Comparison of ENCODE assay signal across 8 mouse cellular contexts in the genomic region with DNA sequence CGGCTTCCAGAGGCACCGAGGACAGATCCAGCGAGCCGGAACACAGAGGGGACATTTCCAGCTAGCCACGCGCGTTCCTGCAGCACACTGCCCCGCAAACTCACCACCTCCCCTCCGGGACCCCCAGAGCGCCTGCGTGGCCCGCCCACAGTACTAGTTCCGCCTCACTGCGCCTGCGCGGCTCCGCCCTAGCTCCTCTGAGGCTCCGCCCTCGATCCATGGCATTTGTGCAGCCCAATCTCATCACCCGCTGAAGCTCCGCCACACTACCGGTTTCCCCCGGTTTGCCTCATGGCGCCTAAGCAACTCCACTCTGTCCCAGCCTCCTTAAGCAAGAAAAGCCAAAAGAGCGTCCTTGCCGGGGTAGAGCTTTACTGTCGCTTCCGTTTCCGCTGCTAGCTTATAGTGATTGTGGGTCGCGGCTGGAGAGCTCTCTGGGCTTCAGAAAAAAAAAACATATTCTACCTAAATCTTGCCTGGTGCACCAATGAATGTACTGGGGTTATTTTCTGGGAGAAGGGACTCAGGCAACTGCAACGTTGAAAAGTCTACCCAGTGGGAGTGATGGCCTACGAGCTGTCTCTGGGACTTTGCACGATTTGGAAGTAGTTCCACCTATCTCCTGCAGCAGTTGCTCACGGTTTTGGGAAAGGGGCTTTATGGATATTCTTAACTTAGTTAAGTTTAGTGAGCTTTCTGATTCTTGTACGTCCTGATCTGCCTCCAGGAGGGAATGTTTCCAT. TPM values are rescaled to one million over a fixed set of nuclear protein-coding genes. Genes with fewer than 3 reads are reported as not detected.
A peak's percentile ranks its signal among the peaks of the same experiment; 100 is the strongest.
DNase-seq lines count a peak whose midpoint lies in the region; ATAC-seq lines count a peak whose summit lies in the region.

A gene (minus strand): TSS at position 163 of the 743 bp plus-strand sequence.

- peak; percentile 98 for DNase-seq in T-cell, adult 2 months (ENCODE audit: low spot score)
- peak; percentile 99 to 100 for DNase-seq in cerebellum, postnatal 36 days
- peak; percentile 99 for DNase-seq in gastrocnemius, adult 18-20 months (ENCODE audit: low spot score)
- peak; percentile 99 for DNase-seq in left cerebral cortex, adult 18-20 months (ENCODE audit: low spot score in 2 of 2)
- DNase-seq in right cerebral cortex, adult 18-20 months, result peak; percentile 99
- DNase-seq in urinary bladder, postnatal 10 days (ENCODE audit: low spot score), result peak; percentile 94

- peak; percentile 97 for ATAC-seq in hindbrain, embryonic 16.5 days

- H3K4me1 ChIP-seq in hindbrain, embryonic 16.5 days (ENCODE audit: control insufficient read depth, insufficient read depth, low read depth, low read length), result peaks cover 12% of the 10 kb centered on the region

- no peaks in the 10 kb centered on the region for H3K36me3 ChIP-seq in hindbrain, embryonic 16.5 days (ENCODE audit: control insufficient read depth, insufficient read depth, low read length)
- no peaks in the 10 kb centered on the region for H3K36me3 ChIP-seq in macrophage (ENCODE audit: inconsistent target)

- 2% methylated on average over 35 of the region's 36 CpGs for WGBS in hindbrain, embryonic 16.5 days
- 2% methylated on average over 31 of the region's 36 CpGs for WGBS in macrophage (ENCODE audit: missing documents)

- no peaks in the 10 kb centered on the region for H3K27me3 ChIP-seq in hindbrain, embryonic 16.5 days (replicated peaks; ENCODE audit: control insufficient read depth, insufficient read depth, low read length)

- H3K9ac ChIP-seq in hindbrain, embryonic 16.5 days (ENCODE audit: low read depth, low read length), result peak within 1 kb of the TSS; percentile 93

- H3K9me3 ChIP-seq in hindbrain, embryonic 16.5 days (ENCODE audit: control insufficient read depth, low read length), result no peaks in the 10 kb centered on the region

- peak within 1 kb of the TSS; percentile 72 for H3K4me2 ChIP-seq in hindbrain, embryonic 16.5 days (ENCODE audit: low read length)

- no peaks in the 10 kb centered on the region for H3K79me2 ChIP-seq in macrophage (ENCODE audit: inconsistent target)

- H3K4me3 ChIP-seq in hindbrain, embryonic 16.5 days (ENCODE audit: low read length), result peak within 1 kb of the TSS; percentile 82
- H3K4me3 ChIP-seq in macrophage (ENCODE audit: inconsistent target), result peak within 1 kb of the TSS; percentile 73

- H3K27ac ChIP-seq in hindbrain, embryonic 16.5 days (ENCODE audit: low read depth, low read length), result peak within 1 kb of the TSS; percentile 94
- peak within 1 kb of the TSS; percentile 65 for H3K27ac ChIP-seq in macrophage

RNA-seq across cellular contexts. Expression of the gene that starts here (rescaled TPM):
- total RNA-seq in gastrocnemius, adult 18-20 months (2021), result 10 to 100 TPM; 51.8 to 60.2 TPM
- 21.9 and 24.9 TPM in 2 replicates for polyA plus RNA-seq in hindbrain, embryonic 16.5 days (2015; fragmentation: Nextera tagmentation; extraction: Ambion mirVana)
- 10 to 100 TPM; 19.3 to 21.3 TPM for total RNA-seq in left cerebral cortex, adult 18-20 months (2021)
- total RNA-seq in macrophage (2018; cell fraction: chromatin; rRNA removed), result 10 to 100 TPM in 2 of 26 experiments, 1 to 10 TPM in 19, not detected in 5; 1.3 to 13.0 (median 3.6) TPM
- 10 to 100 TPM in 23 of 26 experiments, 1 to 10 TPM in 3; 8.6 to 20.3 (median 14.4) TPM for total RNA-seq in macrophage (2018; cell fraction: cytosol; rRNA removed)
- 10 to 100 TPM in 6 of 26 experiments, 1 to 10 TPM in 20; 1.1 to 16.4 (median 5.9) TPM for total RNA-seq in macrophage (2018; cell fraction: nucleus; rRNA removed)
- 8.5 to 18.1 TPM (median 15.2 TPM) in 3 replicates for polyA plus RNA-seq in macrophage (2018)

Comparison
In these comparisons a context has a peak if more than half of its experiments do, and no peak if none do; other contexts are left out.
1. Peak in every context shown above with its lines: DNase-seq, ATAC-seq, H3K4me3 ChIP-seq and H3K27ac ChIP-seq.